Comparison of ENCODE assay signal across 10 mouse cellular contexts in genomic region chr8:89039890-89040289, GRCm38 (mm10). TPM values are rescaled to one million over a fixed set of nuclear protein-coding genes. Genes with fewer than 3 reads are reported as not detected.
A peak's percentile ranks its signal among the peaks of the same experiment; 100 is the strongest.
DNase-seq lines count a peak whose midpoint lies in the region; ATAC-seq lines count a peak whose summit lies in the region.
"Had no signal": no experiment of that assay in that cellular context is flagged by ENCODE, and none has a peak within 500 bp of the region (broad histone marks: within the 10 kb centered on the region; RNA-seq: fewer than 3 reads in every experiment).

No protein-coding gene starts in this region.

- no peak overlapping the region; the same call in 1 of the 2 replicates for H3K27ac ChIP-seq in heart, embryonic 16.5 days (ENCODE audit: low read length)
- peak overlapping the region; percentile 30; the same call in 1 of the 2 replicates for H3K27ac ChIP-seq in embryonic facial prominence, embryonic 10.5 days (replicated peaks)
- H3K27ac ChIP-seq in hindbrain, embryonic 14.5 days, result peak overlapping the region; percentile 47
- 0 out of 2 replicates have a peak overlapping the region, but pooled peaks have one; percentile 37 for H3K27ac ChIP-seq in midbrain, embryonic 14.5 days (replicated peaks; ENCODE audit: low read depth, low read length)

- peaks cover 9% of the 10 kb centered on the region for H3K4me1 ChIP-seq in heart, embryonic 16.5 days (ENCODE audit: control insufficient read depth, insufficient read depth, low read length)
- H3K4me1 ChIP-seq in embryonic facial prominence, embryonic 10.5 days, result peaks cover 74% of the 10 kb centered on the region
- peaks cover 17% of the 10 kb centered on the region; the same call in 1 of the 2 replicates for H3K4me1 ChIP-seq in hindbrain, embryonic 14.5 days (replicated peaks; ENCODE audit: control insufficient read depth, insufficient read depth, low read length)
- peaks cover 24% of the 10 kb centered on the region for H3K4me1 ChIP-seq in midbrain, embryonic 14.5 days (ENCODE audit: control insufficient read depth, insufficient read depth, low read length)

- no peaks in the 10 kb centered on the region for H3K36me3 ChIP-seq in heart, embryonic 16.5 days (ENCODE audit: control insufficient read depth, insufficient read depth)
- H3K36me3 ChIP-seq in embryonic facial prominence, embryonic 10.5 days (replicated peaks), result no peaks in the 10 kb centered on the region
- no peaks in the 10 kb centered on the region for H3K36me3 ChIP-seq in hindbrain, embryonic 14.5 days (replicated peaks; ENCODE audit: control insufficient read depth, insufficient read depth)
- no peaks in the 10 kb centered on the region for H3K36me3 ChIP-seq in midbrain, embryonic 14.5 days (ENCODE audit: control insufficient read depth, insufficient read depth, low read length)

- H3K27me3 ChIP-seq in heart, embryonic 16.5 days (ENCODE audit: control insufficient read depth, insufficient read depth, low read length), result peaks cover 51% of the 10 kb centered on the region
- H3K27me3 ChIP-seq in embryonic facial prominence, embryonic 10.5 days (replicated peaks; ENCODE audit: low read depth, poor library complexity, severe bottlenecking), result peaks cover 73% of the 10 kb centered on the region
- H3K27me3 ChIP-seq in hindbrain, embryonic 14.5 days (ENCODE audit: control insufficient read depth, insufficient read depth, low read length), result peaks cover 58% of the 10 kb centered on the region
- H3K27me3 ChIP-seq in midbrain, embryonic 14.5 days (ENCODE audit: control insufficient read depth, insufficient read depth, low read length), result peaks cover 29% of the 10 kb centered on the region; the same call in 1 of the 2 replicates
- H3K27me3 ChIP-seq: CH12.LX had no signal

- DNase-seq in heart, adult 9 months (ENCODE audit: low spot score in 2 of 2), result no peak
- DNase-seq in embryonic facial prominence, embryonic 10.5 days (ENCODE audit: low spot score), result no peak
- DNase-seq in hindbrain, embryonic 14.5 days (ENCODE audit: low spot score), result no peak
- DNase-seq in midbrain, embryonic 14.5 days, result no peak
- DNase-seq in c-Kit-positive CD71-positive TER-119-positive erythroid progenitor cells, embryonic 14.5 days (ENCODE audit: low spot score), result no peak
- no peak for DNase-seq in frontal cortex, postnatal 25 days (ENCODE audit: low spot score in 2 of 2)
- no peak for DNase-seq in cerebellum, adult 11 months
- DNase-seq: embryo, embryonic 11 days had no signal

- no peak overlapping the region for H3K9ac ChIP-seq in heart, embryonic 16.5 days (ENCODE audit: low read length)
- H3K9ac ChIP-seq in hindbrain, embryonic 14.5 days, result peak overlapping the region; percentile 24
- H3K9ac ChIP-seq in midbrain, embryonic 14.5 days (replicated peaks; ENCODE audit: low read length), result peak overlapping the region; percentile 72

- no peak for ATAC-seq in heart, embryonic 16.5 days (replicated peaks; ENCODE audit: extremely low read depth, insufficient read depth, low FRiP score)
- no peak for ATAC-seq in hindbrain, embryonic 14.5 days (ENCODE audit: low FRiP score)
- no peak for ATAC-seq in midbrain, embryonic 14.5 days (ENCODE audit: low FRiP score, low TSS enrichment)

- peak overlapping the region; percentile 9; the same call in 1 of the 2 replicates for H3K4me2 ChIP-seq in heart, embryonic 16.5 days (ENCODE audit: low read depth, low read length)
- peak overlapping the region; percentile 82 for H3K4me2 ChIP-seq in hindbrain, embryonic 14.5 days (replicated peaks)
- H3K4me2 ChIP-seq in midbrain, embryonic 14.5 days (ENCODE audit: low read length), result peak overlapping the region; percentile 81

- H3K9me3 ChIP-seq in heart, embryonic 16.5 days (replicated peaks; ENCODE audit: control insufficient read depth, low read length), result no peaks in the 10 kb centered on the region
- no peaks in the 10 kb centered on the region for H3K9me3 ChIP-seq in embryonic facial prominence, embryonic 10.5 days
- H3K9me3 ChIP-seq in hindbrain, embryonic 14.5 days (ENCODE audit: control insufficient read depth, low read length), result no peaks in the 10 kb centered on the region
- H3K9me3 ChIP-seq in midbrain, embryonic 14.5 days (ENCODE audit: control insufficient read depth, low read length), result no peaks in the 10 kb centered on the region

- H3K4me3 ChIP-seq in heart, embryonic 16.5 days (ENCODE audit: low read length), result peak overlapping the region; percentile 22; the same call in 1 of the 2 replicates
- H3K4me3 ChIP-seq in embryonic facial prominence, embryonic 10.5 days, result peak overlapping the region; percentile 78
- peak overlapping the region; percentile 54 for H3K4me3 ChIP-seq in hindbrain, embryonic 14.5 days (replicated peaks; ENCODE audit: low read length)
- peak overlapping the region; percentile 55 for H3K4me3 ChIP-seq in midbrain, embryonic 14.5 days (replicated peaks; ENCODE audit: low read depth, low read length)

- WGBS in heart, embryonic 16.5 days, result 59% methylated on average over 6 of the region's 6 CpGs
- 13% methylated on average over 6 of the region's 6 CpGs for WGBS in embryonic facial prominence, embryonic 10.5 days
- WGBS in hindbrain, embryonic 14.5 days, result 11% methylated on average over 6 of the region's 6 CpGs
- WGBS in midbrain, embryonic 14.5 days, result 11% methylated on average over 6 of the region's 6 CpGs

RNA-seq across cellular contexts. Expression of gene Sall1, which starts 4.1 kb away (rescaled TPM):
- polyA plus RNA-seq in heart, embryonic 16.5 days (2015; fragmentation: Nextera tagmentation; extraction: Ambion mirVana), result 2.0 and 2.8 TPM in 2 replicates
- polyA plus RNA-seq in embryonic facial prominence, embryonic 10.5 days (2016; fragmentation: Nextera tagmentation; extraction: Ambion mirVana), result 4.7 and 6.3 TPM in 2 replicates
- 9.7 and 9.9 TPM in 2 replicates for polyA plus RNA-seq in hindbrain, embryonic 14.5 days (2014; fragmentation: Nextera tagmentation; extraction: Ambion mirVana)
- polyA plus RNA-seq in midbrain, embryonic 14.5 days (2014; fragmentation: Nextera tagmentation; extraction: Ambion mirVana), result 7.7 and 9.2 TPM in 2 replicates

Comparison
In these comparisons a context has a peak if more than half of its experiments do, and no peak if none do; other contexts are left out.
1. H3K4me2 ChIP-seq: peak in every context shown above with its lines; median percentile 82 in hindbrain, embryonic 14.5 days; 81 in midbrain, embryonic 14.5 days; 9 in heart, embryonic 16.5 days.
2. H3K4me3 ChIP-seq: peak in every context shown above with its lines; median percentile 78 in embryonic facial prominence, embryonic 10.5 days; 55 in midbrain, embryonic 14.5 days; 54 in hindbrain, embryonic 14.5 days; 22 in heart, embryonic 16.5 days.